Mouse (Mus musculus): ENCODE results near the gene Galc. TPM values are rescaled to one million over a fixed set of nuclear protein-coding genes. Genes with fewer than 3 reads are reported as not detected.

The Galc gene
- total and polyA plus RNA-seq, 3 experiments = not detected

GRCm38 (mm10) chr12:98213791-98214190 lies 45.5 kb downstream of the Galc start:
- no peak for DNase-seq (ENCODE audit: low read depth, low spot score)
- no peaks in the 10 kb centered on the region for H3K36me3 ChIP-seq (ENCODE audit: control insufficient read depth in 1 of 2, insufficient read depth in 2 of 2, low read length in 2 of 2)
- TF ChIP-seq CTCF (IDR thresholded peaks at IDR 0.05 in 2 of 3, conservative IDR thresholded peaks at IDR 0.05 in 1 of 3; ENCODE audit: control insufficient read depth in 1 of 3, insufficient read depth in 1 of 3, low read depth in 2 of 3, low read length in 3 of 3, poor library complexity in 1 of 3, severe bottlenecking in 1 of 3) = no peak
- H3K79me2 ChIP-seq (ENCODE audit: control insufficient read depth, insufficient read depth, low read length, poor library complexity) = no peaks in the 10 kb centered on the region
- H3K9ac ChIP-seq (ENCODE audit: control insufficient read depth, low read depth, low read length, poor library complexity, severe bottlenecking) = no peak overlapping the region
- no peaks in the 10 kb centered on the region for H3K27me3 ChIP-seq (ENCODE audit: control insufficient read depth in 1 of 2, insufficient read depth in 2 of 2, low read length in 2 of 2)
- no peaks in the 10 kb centered on the region for H3K4me1 ChIP-seq (ENCODE audit: control insufficient read depth in 1 of 2, insufficient read depth in 2 of 2, low read length in 2 of 2)
- no peak overlapping the region for H3K4me3 ChIP-seq (ENCODE audit: control insufficient read depth in 1 of 2, insufficient read depth in 1 of 2, low read depth in 2 of 2, low read length in 2 of 2)
- H3K9me3 ChIP-seq (replicated peaks; ENCODE audit: insufficient read depth, low read length) = no peaks in the 10 kb centered on the region
- H3K27ac ChIP-seq (ENCODE audit: control insufficient read depth, low read depth, low read length) = no peak overlapping the region

- Histone ChIP-seq H3K9me3 (replicated peaks; ENCODE audit: insufficient read depth, low read length) (no peaks in the 10 kb centered on the region), H3K4me1 (ENCODE audit: control insufficient read depth in 1 of 2, insufficient read depth in 2 of 2, low read length in 2 of 2) (no peaks in the 10 kb centered on the region), H3K27ac (ENCODE audit: control insufficient read depth, low read depth, low read length) (no peak overlapping the region), H3K36me3 (ENCODE audit: control insufficient read depth in 1 of 2, insufficient read depth in 2 of 2, low read length in 2 of 2) (no peaks in the 10 kb centered on the region), H3K4me3 (ENCODE audit: control insufficient read depth in 1 of 2, insufficient read depth in 1 of 2, low read depth in 2 of 2, low read length in 2 of 2) (no peak overlapping the region), H3K79me2 (ENCODE audit: control insufficient read depth, insufficient read depth, low read length, poor library complexity) (no peaks in the 10 kb centered on the region), H3K9ac (ENCODE audit: control insufficient read depth, low read depth, low read length, poor library complexity, severe bottlenecking) (no peak overlapping the region), H3K27me3 (ENCODE audit: control insufficient read depth in 1 of 2, insufficient read depth in 2 of 2, low read length in 2 of 2) (no peaks in the 10 kb centered on the region)
- DNase-seq (ENCODE audit: low read depth, low spot score) = no peak
- TF ChIP-seq BHLHE40 (IDR thresholded peaks at IDR 0.05; ENCODE audit: borderline replicate concordance, low read depth, low read length) = no peak
- TF ChIP-seq USF2 (IDR thresholded peaks at IDR 0.05; ENCODE audit: borderline replicate concordance in 1 of 2, insufficient read depth in 1 of 2, low read depth in 1 of 2, low read length in 2 of 2) = no peak
- TF ChIP-seq SMC3 (IDR thresholded peaks at IDR 0.05; ENCODE audit: low read depth, low read length) = no peak
- no peak for TF ChIP-seq MAX (IDR thresholded peaks at IDR 0.05; ENCODE audit: low read length)
- TF ChIP-seq CTCF (IDR thresholded peaks at IDR 0.05 in 2 of 3, conservative IDR thresholded peaks at IDR 0.05 in 1 of 3; ENCODE audit: control insufficient read depth in 1 of 3, insufficient read depth in 1 of 3, low read depth in 2 of 3, low read length in 3 of 3, poor library complexity in 1 of 3, severe bottlenecking in 1 of 3) = no peak
- no peak for TF ChIP-seq HCFC1 (IDR thresholded peaks at IDR 0.05; ENCODE audit: low read depth, low read length)
- TF ChIP-seq ZC3H11A (IDR thresholded peaks at IDR 0.05; ENCODE audit: low read depth, low read length) = no peak
- TF ChIP-seq CHD1 (IDR thresholded peaks at IDR 0.05; ENCODE audit: low read depth, low read length) = no peak
- no peak for TF ChIP-seq ZMIZ1 (IDR thresholded peaks at IDR 0.05; ENCODE audit: low read depth, low read length)
- TF ChIP-seq TCF12 (IDR thresholded peaks at IDR 0.05; ENCODE audit: low read depth, low read length) = no peak
- no peak for TF ChIP-seq ETS1 (IDR thresholded peaks at IDR 0.05; ENCODE audit: low read depth, low read length)
- TF ChIP-seq CHD2 (IDR thresholded peaks at IDR 0.05; ENCODE audit: low read length) = no peak
- no peak for TF ChIP-seq UBTF (IDR thresholded peaks at IDR 0.05; ENCODE audit: borderline replicate concordance, insufficient read depth, low read depth, low read length)
- no peak for TF ChIP-seq NRF1 (IDR thresholded peaks at IDR 0.05; ENCODE audit: insufficient read depth, low read depth, low read length, poor library complexity, severe bottlenecking)
These were observed 45.9 kb downstream of the Galc start for GRCm38 (mm10) chr12:98213332-98213731.

Data from MEL (cell line).